Mouse (Mus musculus) cerebellum, adult 2 months (tissue): ENCODE data around the gene Atp6v0a2.

Source experiments
- CTCF ChIP-seq: fragments of 200-500 bp; IDR thresholded peaks from 2 replicates; pipeline ENCODE4 v1.5.1; 2011; ENCODE audit warnings: low read depth, mild to moderate bottlenecking, control low read depth, low read length, moderate library complexity, borderline replicate concordance; ENCODE audit not compliant: insufficient read depth
- POLR2A ChIP-seq: fragments of 200-500 bp; IDR thresholded peaks from 2 replicates; pipeline ENCODE4 v1.6.1; 2011; ENCODE audit warnings: low read length, control low read depth, borderline replicate concordance; ENCODE audit not compliant: insufficient read depth

GRCm38 (mm10) chr5:124713741-124714140 is 85.4 kb downstream of the Atp6v0a2 start:
- no peak for TF ChIP-seq CTCF
- no peak for TF ChIP-seq POLR2A
